Mouse (Mus musculus) c-Kit-positive CD71-positive TER-119-negative erythroid progenitor cells, embryonic 14.5 days (primary cell): Measurements from ENCODE around the gene Nmnat1.

Experiments used
- DNase-seq: peaks from one replicate; pipeline ENCODE4 v3.0.0-alpha.2; 2013; ENCODE audit warnings: low read depth

Nmnat1 gene

DNA sequence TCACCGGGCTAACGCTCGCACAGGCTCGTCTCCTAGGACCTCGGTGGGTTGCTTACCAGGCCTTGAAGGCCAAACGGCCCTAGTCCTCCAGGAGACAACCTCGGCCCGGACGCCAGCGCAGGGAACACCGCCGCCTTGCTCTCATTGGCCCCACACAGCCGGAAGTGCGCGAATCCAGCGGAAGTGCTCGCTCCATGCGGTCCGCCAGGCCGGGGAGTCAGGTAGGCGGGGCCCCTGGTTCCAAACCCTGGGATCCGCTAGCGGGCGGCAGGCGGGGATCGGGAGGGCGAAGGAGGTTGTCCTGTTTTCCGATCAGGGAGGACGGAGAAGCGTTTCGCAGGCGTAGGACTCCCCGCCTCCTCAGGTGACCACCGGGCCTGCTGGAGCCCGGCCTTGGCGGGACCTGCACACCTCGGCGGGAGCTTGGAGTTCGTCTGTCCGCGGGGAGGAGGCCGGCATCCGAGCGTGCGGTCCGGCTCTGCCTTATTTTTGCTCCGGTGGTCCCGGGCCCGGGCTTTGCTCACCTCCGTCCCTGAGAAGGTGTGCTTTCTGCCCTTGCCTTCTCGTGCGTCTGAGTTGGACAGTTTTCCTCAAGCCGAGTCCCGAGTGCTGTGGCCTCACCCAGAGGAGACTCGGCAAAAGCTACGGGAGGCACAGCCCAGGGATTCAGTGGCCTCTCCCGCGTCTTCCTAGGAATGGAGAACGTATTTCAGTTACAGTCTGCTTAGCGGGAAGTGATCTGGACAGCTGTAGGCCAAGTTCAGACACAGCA, at the start of gene Nmnat1, which contains the start of gene Lzic:
Gene Nmnat1 (minus strand): TSS at position 150 of the 772 bp plus-strand sequence.
Gene Lzic (plus strand): TSS at position 177 of the 772 bp plus-strand sequence.
- DNase-seq: peak; percentile 86

DNA sequence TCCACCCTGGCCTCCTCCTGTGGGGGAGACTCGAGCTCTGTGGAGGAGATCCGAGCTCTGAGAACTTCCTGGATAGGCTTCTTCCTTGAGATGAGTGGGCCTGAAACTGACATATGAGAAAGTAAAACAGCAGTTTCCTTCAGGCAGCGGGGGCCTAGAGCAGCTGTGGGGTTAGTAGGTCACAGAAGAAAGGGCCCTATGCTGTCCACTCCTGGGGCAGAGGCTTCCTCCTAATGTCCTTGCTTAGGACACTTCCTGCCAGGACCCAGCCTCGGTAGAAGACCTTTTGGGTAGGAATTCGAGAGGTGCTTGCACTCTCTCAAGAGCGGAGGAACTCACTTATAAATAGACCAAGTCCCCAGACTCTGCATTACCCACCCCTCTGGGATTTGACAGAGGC, 44.7 kb upstream of the Nmnat1 start:
- DNase-seq: no peak

- DNase-seq: no peak
These were observed 42.8 kb upstream of the Nmnat1 start for GRCm38 (mm10) chr4:149527621-149528354.

- DNase-seq: no peak
These were observed 41.3 kb upstream of the Nmnat1 start for GRCm38 (mm10) chr4:149526330-149526729.

- no peak for DNase-seq
These were observed 40.8 kb upstream of the Nmnat1 start for GRCm38 (mm10) chr4:149525811-149526210.

DNA sequence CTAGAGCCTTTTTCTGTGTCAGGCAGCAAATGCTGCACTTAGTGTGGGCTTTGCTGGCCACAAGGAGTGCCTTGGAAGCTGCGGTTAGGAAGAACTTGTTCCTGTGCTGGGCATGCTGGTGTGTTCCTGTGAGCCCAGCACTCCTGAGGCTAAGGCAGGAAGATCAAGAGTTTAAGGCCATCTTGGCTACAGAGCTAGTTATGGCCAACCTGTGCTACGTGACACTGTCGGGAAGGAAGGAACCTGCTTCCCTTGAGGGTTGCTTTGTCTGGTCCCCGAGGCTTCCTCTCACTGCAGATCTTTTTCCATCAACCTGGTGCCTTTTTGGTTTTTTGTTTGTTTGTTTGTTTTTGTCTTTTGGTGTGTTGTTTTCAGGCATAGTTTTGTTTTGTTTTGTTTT, 40.2 kb upstream of the Nmnat1 start:
- no peak for DNase-seq

DNA sequence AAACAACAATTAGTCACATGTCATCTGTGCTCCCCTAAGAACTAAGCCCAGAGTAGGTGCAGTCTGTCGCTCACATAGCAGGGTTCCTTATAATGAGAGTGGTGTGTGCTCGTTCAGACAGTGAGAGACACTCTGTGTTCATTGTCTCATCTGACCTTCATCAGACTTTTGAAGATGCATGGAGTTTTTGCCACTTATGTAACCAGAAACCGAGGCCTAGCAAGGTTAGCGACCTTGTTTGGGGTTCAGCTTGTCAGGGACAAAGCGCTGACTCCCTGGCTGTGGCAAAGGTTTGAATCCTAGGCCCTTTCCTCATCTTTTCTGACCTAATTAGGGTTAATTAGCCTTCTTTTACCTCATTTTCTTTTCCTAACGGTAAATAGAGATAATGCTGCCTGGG, 39.0 kb upstream of the Nmnat1 start:
- no peak for DNase-seq

DNA sequence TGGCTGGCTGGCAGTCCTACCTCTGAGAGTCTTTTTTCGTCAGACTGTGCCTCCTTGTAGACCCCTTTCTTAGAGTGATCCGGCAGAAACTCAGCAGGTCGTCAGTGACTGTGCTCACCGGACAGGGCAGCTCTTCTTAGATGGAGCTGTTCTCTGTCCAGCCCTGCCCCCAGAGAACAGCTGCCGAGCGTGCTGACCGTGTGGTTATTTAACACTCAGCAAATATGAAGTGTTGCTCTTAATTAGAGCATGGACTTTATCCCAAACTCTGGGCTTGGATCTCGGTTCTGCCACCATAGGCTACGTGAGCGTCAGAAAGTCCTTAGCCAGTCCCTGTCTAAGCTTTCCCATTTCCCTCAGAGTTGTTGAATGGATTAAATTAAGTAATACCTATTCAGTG, 36.3 kb upstream of the Nmnat1 start:
- no peak for DNase-seq

- DNase-seq: no peak
These were observed 33.6 kb upstream of the Nmnat1 start for GRCm38 (mm10) chr4:149518351-149519220.

DNA sequence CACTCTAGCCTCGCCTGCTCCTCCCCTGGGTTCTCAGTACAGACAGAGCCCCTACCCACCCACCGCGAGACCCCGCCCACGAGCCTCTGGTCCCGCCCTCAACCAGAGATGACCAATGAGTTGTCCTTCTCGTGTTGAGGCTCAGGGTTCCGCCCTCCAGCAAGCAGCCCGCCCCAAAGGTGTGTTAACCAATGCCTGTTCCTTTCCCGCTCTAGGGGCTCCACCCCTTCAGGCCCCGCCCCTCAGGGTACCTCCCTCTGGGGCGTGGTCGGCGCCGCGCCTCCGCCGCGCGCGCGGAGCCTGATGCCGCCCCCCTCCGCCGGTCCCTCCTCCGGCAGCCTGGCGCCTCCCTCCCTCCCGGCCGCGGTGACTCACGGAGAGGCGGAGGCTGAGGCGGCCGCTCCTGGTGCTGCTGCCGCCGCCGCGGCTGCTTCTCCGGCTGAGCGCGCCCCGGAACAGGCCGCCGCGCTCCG, 32.9 kb upstream of the Nmnat1 start, which contains the start of gene Ctnnbip1:
Gene Ctnnbip1 (plus strand): TSS at position 369 of the 473 bp plus-strand sequence.
- DNase-seq: peak; percentile 88

- DNase-seq: no peak
These were observed 30.7 kb upstream of the Nmnat1 start for GRCm38 (mm10) chr4:149515706-149516105.

GRCm38 (mm10) chr4:149512072-149512471, 27.1 kb upstream of the Nmnat1 start:
- no peak for DNase-seq

GRCm38 (mm10) chr4:149511221-149511646, 26.2 kb upstream of the Nmnat1 start:
- DNase-seq: no peak

DNA sequence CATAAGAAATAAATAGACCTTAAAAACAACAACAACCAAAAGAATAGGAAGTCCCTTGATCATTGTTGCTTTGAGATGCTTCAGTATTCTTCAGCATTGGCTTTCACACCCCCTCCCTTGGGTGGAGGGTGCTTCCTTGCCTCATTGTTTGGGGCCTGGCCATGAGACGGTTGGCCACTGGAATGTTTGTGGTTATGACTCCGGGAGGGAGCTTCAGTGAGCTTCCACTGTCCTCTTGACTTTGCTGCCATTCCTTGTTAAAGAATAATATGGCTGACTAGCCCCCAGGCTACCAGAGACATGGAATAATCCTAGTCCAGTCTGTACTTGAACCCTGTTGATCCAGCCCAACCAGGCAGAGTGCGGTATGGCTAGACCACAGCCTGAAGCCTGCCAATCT, 21.9 kb upstream of the Nmnat1 start:
- DNase-seq: no peak

DNA sequence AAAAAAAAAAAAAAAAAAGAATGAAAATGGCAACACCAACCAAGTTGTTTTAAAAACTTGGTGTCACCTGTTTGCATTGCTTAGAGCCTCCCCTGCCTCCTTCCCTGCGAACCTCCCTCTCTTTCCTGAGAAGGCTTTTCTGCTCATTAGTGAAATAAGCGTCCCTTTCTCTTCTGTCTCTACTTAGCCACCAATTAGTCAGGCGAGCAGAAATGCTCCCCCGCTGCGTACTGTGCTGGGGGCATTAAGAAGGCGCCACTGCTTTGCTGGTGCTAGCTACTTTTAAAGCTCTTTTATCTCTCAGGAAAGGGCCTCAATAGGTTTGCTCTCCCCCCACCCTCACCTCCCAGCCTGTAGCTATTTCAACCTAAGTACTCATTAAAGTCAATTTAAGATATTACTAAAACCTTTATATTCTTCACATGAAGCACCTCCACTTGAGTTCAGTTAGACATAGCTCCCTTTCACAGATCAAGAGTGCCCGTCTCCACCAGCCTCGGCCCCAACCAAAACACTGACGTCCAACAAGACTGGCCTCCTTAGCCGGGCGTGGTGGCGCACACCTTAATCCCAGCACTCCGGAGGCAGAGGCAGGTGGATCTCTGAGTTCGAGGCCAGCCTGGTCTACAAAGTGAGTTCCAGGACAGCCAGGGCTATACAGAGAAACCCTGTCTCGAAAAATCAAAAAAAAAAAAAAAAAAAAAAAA, 20.4 kb upstream of the Nmnat1 start:
- no peak for DNase-seq

GRCm38 (mm10) chr4:149504858-149505257, 19.9 kb upstream of the Nmnat1 start:
- DNase-seq: no peak

GRCm38 (mm10) chr4:149504363-149504762, 19.4 kb upstream of the Nmnat1 start:
- no peak for DNase-seq

DNA sequence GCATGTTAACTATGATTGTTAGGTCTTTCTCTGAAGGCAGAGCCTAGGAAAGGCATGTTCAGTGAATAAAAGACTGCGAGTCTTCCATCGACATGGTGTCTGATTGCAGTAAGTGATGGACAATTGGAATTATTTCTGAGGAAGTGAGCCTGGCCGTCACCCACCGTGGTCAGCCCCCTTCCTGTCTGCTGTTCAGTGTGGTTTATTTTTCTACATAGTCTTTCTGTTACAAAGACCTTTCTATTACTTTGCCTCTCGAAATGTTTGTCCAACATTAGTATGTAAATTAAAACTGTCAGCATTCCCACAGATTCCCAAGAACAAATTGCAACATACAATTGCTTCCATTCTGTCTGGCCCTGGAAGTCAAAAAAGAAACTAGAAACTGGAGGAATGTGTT, 14.8 kb upstream of the Nmnat1 start:
- no peak for DNase-seq

GRCm38 (mm10) chr4:149498901-149499300, 13.9 kb upstream of the Nmnat1 start:
- DNase-seq: no peak

- no peak for DNase-seq
These were observed 11.6 kb upstream of the Nmnat1 start for GRCm38 (mm10) chr4:149496612-149497011.

- DNase-seq: no peak
These were observed 6.1 kb upstream of the Nmnat1 start for GRCm38 (mm10) chr4:149491151-149491550.
